Mouse (Mus musculus): ENCODE measurements around the gene Smarca2. TPM values are rescaled to one million over a fixed set of nuclear protein-coding genes. Genes with fewer than 3 reads are reported as not detected.
"Not testable (repeated sequence)": the region's sequence is repeated elsewhere in the genome, so short reads cannot be mapped to it uniquely, and the experiment has no call there.

Smarca2 gene
- polyA plus RNA-seq, 1 experiment from 2014 or later = 81.9 TPM

DNA sequence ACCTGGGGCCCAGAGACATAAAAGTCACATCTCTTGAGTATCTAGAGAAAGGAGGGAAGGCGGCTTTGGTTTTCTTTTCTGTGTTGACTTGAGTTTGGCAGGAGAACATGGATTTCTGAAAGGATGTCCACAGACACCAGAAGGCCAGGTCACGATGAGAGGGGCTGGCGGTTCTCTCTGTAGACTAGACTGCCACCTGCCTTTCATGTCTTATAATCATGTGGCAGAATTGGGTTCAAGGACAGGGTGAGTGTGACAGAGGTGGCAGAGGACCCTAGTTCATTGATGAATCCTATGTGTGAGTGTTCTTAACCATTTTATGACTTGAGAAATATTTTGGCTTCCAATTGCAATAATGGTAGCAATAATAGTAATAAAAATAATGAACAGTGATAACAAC, 56.3 kb downstream of the Smarca2 start:
- Histone ChIP-seq H3K36me3 (peaks cover 11% of the 10 kb centered on the region; the same call in 1 of the 2 replicates), H3K9ac (no peak overlapping the region), H3K4me1 (no peaks in the 10 kb centered on the region), H3K4me2 (replicated peaks) (no peak overlapping the region), H3K27me3 (no peaks in the 10 kb centered on the region), H3K4me3 (replicated peaks) (no peak overlapping the region), H3K9me3 (replicated peaks) (no peaks in the 10 kb centered on the region), H3K27ac (replicated peaks) (no peak overlapping the region)
- WGBS = 96% methylated on average over 3 of the region's 3 CpGs
- ATAC-seq (ENCODE audit: insufficient number of reproducible peaks, low FRiP score, low TSS enrichment, low read depth) = no peak

DNA sequence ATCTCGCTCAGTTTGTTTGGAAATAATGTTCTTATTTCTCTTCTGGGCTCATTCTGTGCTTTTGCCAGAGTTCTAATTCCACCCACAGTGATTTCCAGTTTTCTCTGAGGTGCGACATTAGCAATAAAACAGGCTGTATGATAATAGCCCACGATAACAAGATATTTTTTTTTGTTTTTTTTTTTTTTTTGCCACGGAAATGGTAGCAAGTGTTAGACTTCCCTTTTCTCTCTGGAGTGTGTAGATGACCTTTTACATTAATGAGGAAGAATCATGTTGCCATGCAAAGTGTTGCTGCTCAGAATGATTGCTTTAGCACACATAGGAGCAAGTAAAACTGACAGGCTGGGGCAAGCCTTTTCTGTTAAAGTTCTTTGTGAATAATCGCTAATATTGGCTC, 61.5 kb downstream of the Smarca2 start:
- Histone ChIP-seq H3K4me2 (replicated peaks) (no peak overlapping the region), H3K36me3 (peaks cover 22% of the 10 kb centered on the region; the same call in 1 of the 2 replicates), H3K9me3 (replicated peaks) (no peaks in the 10 kb centered on the region), H3K27me3 (no peaks in the 10 kb centered on the region), H3K4me3 (replicated peaks) (no peak overlapping the region), H3K27ac (replicated peaks) (no peak overlapping the region), H3K9ac (no peak overlapping the region), H3K4me1 (no peaks in the 10 kb centered on the region)
- no peak for ATAC-seq (ENCODE audit: insufficient number of reproducible peaks, low FRiP score, low TSS enrichment, low read depth)
- WGBS = 81% methylated on average over 5 of the region's 5 CpGs

DNA sequence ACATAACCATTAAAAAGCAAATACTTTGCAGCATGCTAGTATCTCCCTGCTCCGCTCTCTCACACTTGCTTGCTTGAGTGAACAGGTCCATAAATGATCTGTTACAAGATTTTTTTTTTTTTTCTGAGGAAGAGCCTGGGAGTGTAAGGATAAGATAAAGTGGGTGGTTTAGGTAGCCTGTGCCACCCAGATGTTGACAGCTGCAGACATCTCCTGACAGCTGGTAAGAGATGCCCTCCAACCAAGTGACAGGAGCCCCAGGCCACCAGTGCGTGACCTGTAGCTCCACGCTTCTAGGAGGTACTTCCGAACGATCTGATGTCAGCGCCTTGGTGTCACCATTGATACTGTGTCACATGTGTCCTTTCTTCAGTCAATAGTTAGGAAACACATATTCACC, 65.2 kb downstream of the Smarca2 start:
- H3K36me3 ChIP-seq = peaks cover 49% of the 10 kb centered on the region
- WGBS = 91% methylated on average over 6 of the region's 6 CpGs
- no peak overlapping the region for H3K4me2 ChIP-seq (replicated peaks)
- no peak for ATAC-seq (ENCODE audit: insufficient number of reproducible peaks, low FRiP score, low TSS enrichment, low read depth)
- no peak overlapping the region for H3K27ac ChIP-seq (replicated peaks)
- H3K27me3 ChIP-seq = no peaks in the 10 kb centered on the region
- no peak overlapping the region for H3K4me3 ChIP-seq (replicated peaks)
- H3K9me3 ChIP-seq (replicated peaks) = no peaks in the 10 kb centered on the region
- H3K9ac ChIP-seq = no peak overlapping the region
- no peaks in the 10 kb centered on the region for H3K4me1 ChIP-seq

DNA sequence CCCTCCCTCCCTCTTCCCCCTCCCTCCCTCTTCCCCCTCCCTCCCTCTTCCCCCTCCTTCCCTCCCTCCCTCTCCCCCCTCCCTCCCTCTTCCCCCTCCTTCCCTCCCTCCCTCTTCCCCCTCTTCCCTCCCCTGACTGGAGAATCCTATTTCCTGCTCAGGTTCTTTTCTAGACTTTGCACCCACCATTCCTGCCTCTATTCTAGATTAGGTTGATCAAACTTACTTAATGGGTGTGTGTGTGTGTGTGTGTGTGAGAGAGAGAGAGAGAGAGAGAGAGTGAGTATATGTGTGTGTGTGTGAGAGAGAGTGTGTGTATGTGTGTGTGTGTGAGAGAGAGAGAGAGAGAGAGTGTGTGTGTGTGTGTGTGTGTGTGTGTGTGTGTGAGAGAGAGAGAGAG, 66.6 kb downstream of the Smarca2 start:
- not testable (repeated sequence) for H3K27ac ChIP-seq (replicated peaks); H3K4me3 ChIP-seq (replicated peaks); H3K27me3 ChIP-seq; H3K4me1 ChIP-seq; H3K9ac ChIP-seq; ATAC-seq (ENCODE audit: insufficient number of reproducible peaks, low FRiP score, low TSS enrichment, low read depth); H3K4me2 ChIP-seq (replicated peaks); H3K9me3 ChIP-seq (replicated peaks)
- peaks cover 57% of the 10 kb centered on the region for H3K36me3 ChIP-seq

DNA sequence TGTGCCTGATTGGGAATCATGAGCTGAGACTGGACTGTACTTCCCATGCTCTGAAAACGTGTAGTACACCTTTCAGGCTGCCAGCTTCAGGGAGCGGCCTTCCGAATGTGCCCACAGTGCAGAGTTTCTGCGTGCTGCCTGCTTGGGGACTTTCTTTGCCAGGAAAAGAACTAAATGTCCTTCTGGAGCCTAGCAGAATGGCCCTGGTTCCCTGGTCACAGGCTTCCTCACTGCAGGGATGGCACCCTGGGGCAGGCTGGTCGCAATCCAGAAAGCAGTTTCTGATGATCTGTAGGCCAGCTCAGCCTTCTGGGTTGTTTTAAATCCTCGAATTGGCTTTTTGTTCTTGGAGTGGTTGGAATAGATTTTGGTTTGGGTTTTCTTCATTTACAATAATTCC, 71.1 kb downstream of the Smarca2 start:
- no peak for ATAC-seq (ENCODE audit: insufficient number of reproducible peaks, low FRiP score, low TSS enrichment, low read depth)
- Histone ChIP-seq H3K4me3 (replicated peaks) (no peak overlapping the region), H3K9ac (no peak overlapping the region), H3K27ac (replicated peaks) (no peak overlapping the region), H3K4me1 (no peaks in the 10 kb centered on the region), H3K36me3 (peaks cover 71% of the 10 kb centered on the region), H3K27me3 (no peaks in the 10 kb centered on the region), H3K4me2 (replicated peaks) (no peak overlapping the region), H3K9me3 (replicated peaks) (no peaks in the 10 kb centered on the region; the same call in 1 of the 2 replicates)
- 57% methylated on average over 6 of the region's 6 CpGs for WGBS

DNA sequence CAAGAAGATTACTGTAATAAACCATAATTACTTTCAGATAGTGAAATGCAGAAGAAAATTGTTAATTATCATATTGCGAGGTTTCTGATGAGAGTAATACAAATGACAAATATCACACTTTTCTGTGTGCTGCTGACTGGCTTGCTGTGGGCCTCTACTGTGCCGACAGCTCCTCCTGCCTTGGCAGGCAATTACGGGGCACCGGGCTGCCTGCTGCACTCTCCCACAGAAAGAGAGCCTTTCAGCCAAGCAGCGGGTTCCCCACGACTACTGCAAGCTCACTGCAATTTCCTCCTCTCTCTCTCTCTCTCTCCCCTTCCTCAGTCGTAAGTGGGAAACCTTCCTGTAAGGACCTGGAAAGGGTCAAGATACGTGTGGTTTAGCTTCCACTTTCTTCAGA, 73.7 kb downstream of the Smarca2 start:
- no peak overlapping the region for H3K27ac ChIP-seq (replicated peaks)
- H3K4me3 ChIP-seq (replicated peaks) = no peak overlapping the region
- WGBS = 46% methylated on average over 8 of the region's 8 CpGs
- no peaks in the 10 kb centered on the region for H3K4me1 ChIP-seq
- H3K36me3 ChIP-seq = peaks cover 74% of the 10 kb centered on the region
- no peak for ATAC-seq (ENCODE audit: insufficient number of reproducible peaks, low FRiP score, low TSS enrichment, low read depth)
- no peaks in the 10 kb centered on the region for H3K27me3 ChIP-seq
- no peak overlapping the region for H3K9ac ChIP-seq
- no peak overlapping the region for H3K4me2 ChIP-seq (replicated peaks)
- no peaks in the 10 kb centered on the region; the same call in 1 of the 2 replicates for H3K9me3 ChIP-seq (replicated peaks)

DNA sequence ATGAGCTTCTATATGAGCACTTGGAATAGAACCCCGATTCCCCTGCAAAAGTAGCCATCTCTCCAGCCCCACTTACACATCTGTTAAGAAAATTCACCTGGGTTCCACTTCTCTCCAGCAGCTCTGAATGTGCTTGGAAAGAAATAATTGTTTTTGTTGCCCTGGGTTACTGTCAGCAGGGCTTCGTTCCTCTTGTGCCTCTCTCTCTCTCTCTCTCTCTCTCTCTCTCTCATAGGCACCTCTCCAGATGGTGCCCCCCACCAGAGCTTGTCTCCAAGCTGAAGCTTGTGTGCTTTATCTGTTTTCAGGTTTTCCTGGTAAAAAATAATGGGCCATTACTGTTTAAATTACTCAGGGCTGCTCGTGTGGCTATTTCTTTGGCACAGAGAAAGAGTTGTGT, 74.8 kb downstream of the Smarca2 start:
- WGBS = 50% methylated on average over 3 of the region's 3 CpGs
- Histone ChIP-seq H3K27me3 (no peaks in the 10 kb centered on the region), H3K9ac (no peak overlapping the region), H3K9me3 (replicated peaks) (no peaks in the 10 kb centered on the region; the same call in 1 of the 2 replicates), H3K36me3 (peaks cover 70% of the 10 kb centered on the region), H3K4me1 (no peaks in the 10 kb centered on the region), H3K27ac (replicated peaks) (no peak overlapping the region), H3K4me2 (replicated peaks) (no peak overlapping the region), H3K4me3 (replicated peaks) (no peak overlapping the region)
- ATAC-seq (ENCODE audit: insufficient number of reproducible peaks, low FRiP score, low TSS enrichment, low read depth) = no peak

DNA sequence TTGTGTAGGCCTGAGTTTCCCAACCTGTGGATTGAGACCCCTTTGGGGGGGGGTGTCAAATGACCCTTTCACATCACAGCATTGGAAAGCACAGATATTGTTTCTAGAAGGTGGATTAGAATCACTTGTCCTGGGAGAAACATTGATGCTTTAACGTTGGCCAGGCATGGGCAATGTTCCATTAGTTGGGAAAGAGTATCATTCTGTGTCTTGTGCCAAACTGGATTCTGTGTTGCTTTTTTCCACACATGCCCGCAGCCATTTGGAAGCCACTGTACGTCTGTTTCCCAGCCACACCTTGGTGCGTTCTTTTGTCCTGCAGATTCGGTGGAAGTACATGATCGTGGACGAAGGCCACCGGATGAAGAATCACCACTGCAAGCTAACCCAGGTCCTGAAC, 76.7 kb downstream of the Smarca2 start:
- Histone ChIP-seq H3K4me2 (replicated peaks) (no peak overlapping the region), H3K4me1 (no peaks in the 10 kb centered on the region), H3K9me3 (replicated peaks) (no peaks in the 10 kb centered on the region; the same call in 1 of the 2 replicates), H3K4me3 (replicated peaks) (no peak overlapping the region), H3K27ac (replicated peaks) (no peak overlapping the region), H3K27me3 (no peaks in the 10 kb centered on the region), H3K9ac (no peak overlapping the region), H3K36me3 (peaks cover 66% of the 10 kb centered on the region)
- 94% methylated on average over 8 of the region's 8 CpGs for WGBS
- ATAC-seq (ENCODE audit: insufficient number of reproducible peaks, low FRiP score, low TSS enrichment, low read depth) = no peak

DNA sequence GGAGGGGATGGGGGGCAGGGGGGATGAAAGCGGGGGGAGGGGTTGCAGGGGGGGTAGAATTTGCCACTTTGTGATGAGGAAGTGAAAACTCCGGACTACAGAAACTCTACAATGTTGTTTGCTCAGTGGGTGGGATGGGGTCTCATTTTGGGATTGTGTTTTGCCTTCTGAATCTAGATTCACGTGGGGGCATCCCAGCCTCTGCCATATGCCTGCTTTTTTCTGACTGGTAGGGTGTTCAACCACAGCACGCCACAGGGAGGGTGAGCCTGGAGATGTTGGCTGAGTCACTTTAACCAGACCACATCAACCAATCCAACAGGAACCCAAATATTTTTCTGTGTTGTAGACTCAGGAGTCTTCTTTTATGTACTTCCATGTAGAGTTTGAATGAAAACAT, 77.3 kb downstream of the Smarca2 start:
- WGBS = 86% methylated on average over 4 of the region's 4 CpGs
- Histone ChIP-seq H3K36me3 (peaks cover 61% of the 10 kb centered on the region), H3K27ac (replicated peaks) (no peak overlapping the region), H3K4me3 (replicated peaks) (no peak overlapping the region), H3K4me1 (no peaks in the 10 kb centered on the region), H3K9ac (no peak overlapping the region), H3K4me2 (replicated peaks) (no peak overlapping the region), H3K9me3 (replicated peaks) (no peaks in the 10 kb centered on the region), H3K27me3 (no peaks in the 10 kb centered on the region)
- ATAC-seq (ENCODE audit: insufficient number of reproducible peaks, low FRiP score, low TSS enrichment, low read depth) = no peak

DNA sequence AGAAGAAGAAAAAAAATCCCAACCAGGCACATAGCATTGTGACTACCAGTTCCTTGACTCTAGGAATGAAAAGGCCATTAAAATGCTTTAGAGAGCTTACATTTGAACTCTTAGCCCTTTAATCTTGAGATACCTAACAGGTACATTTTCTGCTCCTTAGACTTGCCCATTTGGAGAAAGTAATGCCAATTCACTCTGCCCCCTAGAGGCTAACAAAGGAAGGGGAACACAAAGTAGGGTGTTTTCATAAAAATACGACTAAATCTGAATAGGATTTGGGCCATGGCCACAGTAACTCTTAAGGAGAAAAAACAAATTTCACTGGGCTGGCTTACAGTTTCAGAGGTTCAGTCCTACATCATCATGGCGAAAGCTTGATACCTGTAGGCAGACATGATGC, 77.9 kb downstream of the Smarca2 start:
- no peak for ATAC-seq (ENCODE audit: insufficient number of reproducible peaks, low FRiP score, low TSS enrichment, low read depth)
- no peak overlapping the region for H3K27ac ChIP-seq (replicated peaks)
- H3K4me2 ChIP-seq (replicated peaks) = no peak overlapping the region
- H3K27me3 ChIP-seq = no peaks in the 10 kb centered on the region
- WGBS = 96% methylated on average over 2 of the region's 2 CpGs
- no peak overlapping the region for H3K4me3 ChIP-seq (replicated peaks)
- no peaks in the 10 kb centered on the region for H3K9me3 ChIP-seq (replicated peaks)
- H3K36me3 ChIP-seq = peaks cover 62% of the 10 kb centered on the region
- no peaks in the 10 kb centered on the region for H3K4me1 ChIP-seq
- no peak overlapping the region for H3K9ac ChIP-seq

DNA sequence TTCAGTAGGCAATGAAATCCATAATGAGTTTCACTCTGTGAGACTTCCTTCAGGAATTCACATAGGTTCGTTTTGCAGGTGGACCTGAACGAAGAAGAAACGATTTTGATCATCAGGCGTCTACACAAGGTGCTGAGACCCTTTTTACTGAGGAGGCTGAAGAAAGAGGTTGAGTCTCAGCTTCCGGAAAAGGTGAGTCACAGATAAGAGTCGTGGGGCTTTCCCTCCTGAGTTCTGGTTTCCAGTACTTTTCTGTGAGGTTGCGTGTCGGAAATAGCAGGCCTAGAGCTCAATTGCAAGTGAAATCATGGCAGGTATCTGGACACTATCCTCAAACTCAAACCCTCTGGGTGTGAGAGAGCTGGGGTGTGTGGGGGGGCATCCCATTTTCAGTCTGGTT, 78.9 kb downstream of the Smarca2 start:
- H3K27me3 ChIP-seq = no peaks in the 10 kb centered on the region
- no peak overlapping the region for H3K27ac ChIP-seq (replicated peaks)
- no peaks in the 10 kb centered on the region for H3K9me3 ChIP-seq (replicated peaks)
- WGBS = 92% methylated on average over 8 of the region's 8 CpGs
- no peaks in the 10 kb centered on the region for H3K4me1 ChIP-seq
- no peak overlapping the region for H3K4me2 ChIP-seq (replicated peaks)
- H3K36me3 ChIP-seq = peaks cover 56% of the 10 kb centered on the region
- no peak for ATAC-seq (ENCODE audit: insufficient number of reproducible peaks, low FRiP score, low TSS enrichment, low read depth)
- H3K9ac ChIP-seq = no peak overlapping the region
- no peak overlapping the region for H3K4me3 ChIP-seq (replicated peaks)

DNA sequence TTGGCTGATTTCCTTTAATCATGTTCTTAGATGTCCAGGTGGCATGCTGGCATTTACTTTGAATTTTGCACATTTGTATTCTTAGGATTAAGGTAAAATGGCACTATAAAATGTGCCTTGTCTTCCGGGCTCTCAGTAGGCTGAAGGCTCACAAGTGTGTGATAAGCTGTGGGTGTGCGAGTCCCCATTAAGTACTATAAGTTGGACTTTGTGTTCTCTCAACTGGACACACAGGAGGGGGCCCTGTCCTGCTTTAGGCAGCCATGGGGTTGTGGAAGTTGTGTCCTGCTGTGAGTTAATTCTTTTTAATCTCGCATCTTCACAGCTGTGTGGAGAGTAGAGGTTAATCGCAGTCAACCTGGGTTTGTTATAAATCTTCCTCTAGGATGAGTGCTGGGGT, 85.7 kb downstream of the Smarca2 start:
- no peaks in the 10 kb centered on the region for H3K9me3 ChIP-seq (replicated peaks)
- WGBS = 84% methylated on average over 4 of the region's 4 CpGs
- H3K4me3 ChIP-seq (replicated peaks) = no peak overlapping the region
- H3K27ac ChIP-seq (replicated peaks) = no peak overlapping the region
- no peaks in the 10 kb centered on the region for H3K27me3 ChIP-seq
- H3K36me3 ChIP-seq = peaks cover 64% of the 10 kb centered on the region
- no peak overlapping the region for H3K9ac ChIP-seq
- ATAC-seq (ENCODE audit: insufficient number of reproducible peaks, low FRiP score, low TSS enrichment, low read depth) = no peak
- H3K4me1 ChIP-seq = no peaks in the 10 kb centered on the region
- no peak overlapping the region for H3K4me2 ChIP-seq (replicated peaks)

Data from embryonic facial prominence, embryonic 15.5 days (tissue).